Comparison of ENCODE assay signal across 1 mouse cellular context in genomic region chr11:96255111-96255995, GRCm38 (mm10).
TF ChIP-seq lines count a peak whose summit lies in the region.

No protein-coding gene starts in this region.

TF ChIP-seq in ES-E14, 5 proteins besides CTCF, POLR2A, EP300 and RAD21:
- TF ChIP-seq HCFC1 (IDR thresholded peaks at IDR 0.05; ENCODE audit: borderline replicate concordance, insufficient read depth, low read length) (no peak), CHD2 (IDR thresholded peaks at IDR 0.05; ENCODE audit: low read depth, low read length) (no peak), ZNF384 (IDR thresholded peaks at IDR 0.05; ENCODE audit: low read depth, low read length) (no peak), MAFK (IDR thresholded peaks at IDR 0.05; ENCODE audit: insufficient read depth, low read depth, low read length) (no peak), ZC3H11A (IDR thresholded peaks at IDR 0.05; ENCODE audit: borderline replicate concordance, low read depth, low read length) (no peak)
